In genomic region chr10:84412326-84412962, GRCm38 (mm10) we compare ENCODE assay signal across 9 mouse cellular contexts. TPM values are rescaled to one million over a fixed set of nuclear protein-coding genes. Genes with fewer than 3 reads are reported as not detected.
A peak's percentile ranks its signal among the peaks of the same experiment; 100 is the strongest.
DNase-seq lines count a peak whose midpoint lies in the region; ATAC-seq and TF ChIP-seq lines count a peak whose summit lies in the region.
"Had no signal": no experiment of that assay in that cellular context is flagged by ENCODE, and none has a peak within 500 bp of the region (broad histone marks: within the 10 kb centered on the region; RNA-seq: fewer than 3 reads in every experiment).

No protein-coding gene starts in this region.

- no peaks in the 10 kb centered on the region for H3K9me3 ChIP-seq in heart, embryonic 14.5 days (ENCODE audit: control insufficient read depth, low read length)
- no peaks in the 10 kb centered on the region for H3K9me3 ChIP-seq in lung, embryonic 14.5 days (ENCODE audit: low read depth, low read length)
- H3K9me3 ChIP-seq: midbrain, embryonic 10.5 days had no signal

- H3K4me2 ChIP-seq in heart, embryonic 14.5 days (ENCODE audit: low read length) = no peak overlapping the region
- H3K4me2 ChIP-seq in lung, embryonic 14.5 days = no peak overlapping the region

- peak overlapping the region; percentile 55; the same call in 1 of the 2 replicates for H3K9ac ChIP-seq in heart, embryonic 14.5 days (ENCODE audit: low read length)
- H3K9ac ChIP-seq in lung, embryonic 14.5 days = no peak overlapping the region

- ATAC-seq in heart, embryonic 14.5 days (ENCODE audit: insufficient number of reproducible peaks, insufficient read depth, low FRiP score, low read depth) = no peak
- peak; percentile 35; the same call in 1 of the 2 replicates for ATAC-seq in lung, embryonic 14.5 days (ENCODE audit: insufficient read depth)
- ATAC-seq in activated CD4-positive, CD25-positive, alpha-beta regulatory T cell, adult 4 months = no peak

- peaks cover 42 to 67% of the 10 kb centered on the region in 2 experiments for H3K4me1 ChIP-seq in heart, embryonic 14.5 days (ENCODE audit: control insufficient read depth in 2 of 2, insufficient read depth in 2 of 2, low read length in 2 of 2)
- H3K4me1 ChIP-seq in lung, embryonic 14.5 days (ENCODE audit: insufficient read depth) = peaks cover 23% of the 10 kb centered on the region

- H3K4me3 ChIP-seq in heart, embryonic 14.5 days (ENCODE audit: control insufficient read depth in 1 of 2, insufficient read depth in 1 of 2, low read depth in 1 of 2, low read length in 2 of 2) = no peak overlapping the region
- no peak overlapping the region for H3K4me3 ChIP-seq in lung, embryonic 14.5 days (ENCODE audit: low read depth, low read length)
- H3K4me3 ChIP-seq: midbrain, embryonic 10.5 days had no signal

- TF ChIP-seq CTCF in lung, embryonic 14.5 days (IDR thresholded peaks at IDR 0.05; ENCODE audit: low read depth) = no peak

- no peaks in the 10 kb centered on the region for H3K27me3 ChIP-seq in heart, embryonic 14.5 days (ENCODE audit: control insufficient read depth, insufficient read depth, low read length)
- H3K27me3 ChIP-seq in lung, embryonic 14.5 days (ENCODE audit: insufficient read depth, low read length) = no peaks in the 10 kb centered on the region

- no peak for DNase-seq in heart, adult 8-10 months (ENCODE audit: low spot score)
- peak; percentile 76 for DNase-seq in adrenal gland, postnatal 10 days
- DNase-seq in cerebellum, adult 11-12 months = peak; percentile 88
- DNase-seq in lung, embryonic 14.5 days = no peak
- DNase-seq in embryo, embryonic 11 days = no peak
- DNase-seq: retina, postnatal 1 day had no signal

- peaks cover 17% of the 10 kb centered on the region for H3K36me3 ChIP-seq in heart, embryonic 14.5 days (ENCODE audit: control insufficient read depth, insufficient read depth, low read length)
- H3K36me3 ChIP-seq in lung, embryonic 14.5 days (ENCODE audit: insufficient read depth) = peaks cover 13% of the 10 kb centered on the region; the same call in 1 of the 2 replicates

- WGBS in heart, embryonic 14.5 days = 83% methylated on average over 12 of the region's 12 CpGs
- WGBS in lung, embryonic 14.5 days = 59% methylated on average over 12 of the region's 12 CpGs

- H3K27ac ChIP-seq in heart, embryonic 14.5 days (replicated peaks in 1 of 2; ENCODE audit: control insufficient read depth in 1 of 2, insufficient read depth in 1 of 2, low read depth in 2 of 2, low read length in 2 of 2) = peak overlapping the region; percentile 46 to 83; a peak in 2 of 4 replicates
- peak overlapping the region; percentile 68 for H3K27ac ChIP-seq in lung, embryonic 14.5 days (ENCODE audit: low read depth)

RNA-seq across cellular contexts. Expression of gene Nuak1, which starts 28.0 kb away (rescaled TPM):
- polyA plus RNA-seq in heart, embryonic 14.5 days (2014; fragmentation: Nextera tagmentation; extraction: Ambion mirVana) = 2.6 and 3.4 TPM in 2 replicates
- 10 to 100 TPM; 23.9 to 43.8 (median 34.0) TPM for total RNA-seq in heart, adult 8-10 months (2022)
- 10 to 100 TPM in 1 of 2 experiments, 1 to 10 TPM in 1; 8.8 to 10.9 TPM for total RNA-seq in adrenal gland, postnatal 10 days (2021)
- 1.5 and 1.8 TPM in 2 replicates for polyA plus RNA-seq in lung, embryonic 14.5 days (2014; fragmentation: Nextera tagmentation; extraction: Ambion mirVana)
- not detected for polyA plus RNA-seq in activated CD4-positive, CD25-positive, alpha-beta regulatory T cell, adult 4 months (2017; shearing (Covaris generic))

Comparison
In these comparisons a context has a peak if more than half of its experiments do, and no peak if none do; other contexts are left out.
1. DNase-seq: peak in adrenal gland, postnatal 10 days (single experiment) and cerebellum, adult 11-12 months (single experiment); none in heart, adult 8-10 months (single experiment), lung, embryonic 14.5 days (single experiment) and embryo, embryonic 11 days (single experiment).